Mouse (Mus musculus) erythroblast, embryonic 14.5 days (primary cell): Measurements from ENCODE around the gene Hus1.

ENCODE experiments used
- GATA1 ChIP-seq: IDR thresholded peaks from 2 replicates; pipeline ENCODE4 v1.6.1; 2012; ENCODE audit warnings: low read length, inconsistent platforms, mixed read lengths
- TAL1 ChIP-seq: IDR thresholded peaks from 3 replicates; pipeline ENCODE4 v1.6.1; 2012; ENCODE audit warnings: low read length, inconsistent platforms, mixed read lengths

DNA sequence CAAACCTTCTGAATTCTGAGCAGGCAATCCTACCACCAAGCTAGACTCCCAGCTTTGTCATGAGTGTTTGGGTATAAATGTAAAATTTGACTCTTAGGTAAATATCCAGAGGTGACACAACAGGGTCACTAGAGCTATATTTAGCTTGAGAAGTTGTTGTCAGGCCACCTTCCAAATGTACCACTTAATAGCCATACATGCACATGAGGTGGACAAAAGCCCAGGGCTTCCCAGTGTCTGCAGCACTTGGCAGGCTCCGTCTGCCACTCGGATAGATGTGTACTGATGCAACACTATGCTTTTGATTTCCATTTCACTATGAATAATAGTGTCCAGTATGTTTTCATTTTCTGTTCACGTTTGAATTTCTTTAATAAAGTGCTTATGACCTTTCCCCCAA is 14.2 kb upstream of the Hus1 start:
- TF ChIP-seq GATA1, result no peak
- no peak for TF ChIP-seq TAL1
